Mouse (Mus musculus): ENCODE results near the gene Mta1.

The Mta1 gene

GRCm38 (mm10) chr12:113149341-113149740 is 51.3 kb downstream of the Mta1 start:
- no peak for DNase-seq (ENCODE audit: low spot score)

GRCm38 (mm10) chr12:113149896-113150295 is 51.8 kb downstream of the Mta1 start:
- no peak for DNase-seq (ENCODE audit: low spot score)

- no peak for DNase-seq (ENCODE audit: low spot score)
These were observed 52.5 kb downstream of the Mta1 start for GRCm38 (mm10) chr12:113150591-113150990.

GRCm38 (mm10) chr12:113151046-113151445 is 53.0 kb downstream of the Mta1 start:
- DNase-seq (ENCODE audit: low spot score), result no peak

- no peak for DNase-seq (ENCODE audit: low spot score)
These were observed 53.7 kb downstream of the Mta1 start for GRCm38 (mm10) chr12:113151661-113152271.

GRCm38 (mm10) chr12:113152272-113152661 is 54.2 kb downstream of the Mta1 start:
- DNase-seq (ENCODE audit: low spot score), result no peak

- no peak for DNase-seq (ENCODE audit: low spot score)
These were observed 55.0 kb downstream of the Mta1 start for GRCm38 (mm10) chr12:113152991-113153525.

- DNase-seq (ENCODE audit: low spot score), result no peak
These were observed 55.9 kb downstream of the Mta1 start for GRCm38 (mm10) chr12:113153971-113154370.

GRCm38 (mm10) chr12:113154747-113155075 is 56.6 kb downstream of the Mta1 start:
- DNase-seq (ENCODE audit: low spot score), result no peak

GRCm38 (mm10) chr12:113155076-113155771 is 57.1 kb downstream of the Mta1 start:
- DNase-seq (ENCODE audit: low spot score), result peak; percentile 37

- peak; percentile 97 for DNase-seq (ENCODE audit: low spot score)
These were observed 57.9 kb downstream of the Mta1 start, which contains the start of gene Tedc1 for GRCm38 (mm10) chr12:113155887-113156539. Tedc1 (plus strand) TSS chr12:113156421.

- DNase-seq (ENCODE audit: low spot score), result no peak
These were observed 58.5 kb downstream of the Mta1 start for GRCm38 (mm10) chr12:113156540-113156929.

- no peak for DNase-seq (ENCODE audit: low spot score)
These were observed 58.9 kb downstream of the Mta1 start for GRCm38 (mm10) chr12:113157002-113157401.

GRCm38 (mm10) chr12:113157521-113157920 is 59.4 kb downstream of the Mta1 start:
- DNase-seq (ENCODE audit: low spot score), result no peak

- DNase-seq (ENCODE audit: low spot score), result no peak
These were observed 59.9 kb downstream of the Mta1 start for GRCm38 (mm10) chr12:113157971-113158370.

GRCm38 (mm10) chr12:113163561-113164006 is 65.5 kb downstream of the Mta1 start:
- DNase-seq (ENCODE audit: low spot score), result no peak

GRCm38 (mm10) chr12:113168031-113168536 is 70.0 kb downstream of the Mta1 start:
- no peak for DNase-seq (ENCODE audit: low spot score)

- DNase-seq (ENCODE audit: low spot score), result no peak
These were observed 79.1 kb downstream of the Mta1 start for GRCm38 (mm10) chr12:113176960-113177725.

GRCm38 (mm10) chr12:113181020-113181419 is 82.9 kb downstream of the Mta1 start:
- no peak for DNase-seq (ENCODE audit: low spot score)

GRCm38 (mm10) chr12:113184945-113185344 is 86.9 kb downstream of the Mta1 start:
- DNase-seq (ENCODE audit: low spot score), result no peak

- no peak for DNase-seq (ENCODE audit: low spot score)
These were observed 87.6 kb downstream of the Mta1 start, which contains the start of gene Tmem121 for GRCm38 (mm10) chr12:113185442-113186291. Tmem121 (plus strand) TSS chr12:113185930.
